Mouse (Mus musculus): ENCODE data around the gene Crym. TPM values are rescaled to one million over a fixed set of nuclear protein-coding genes. Genes with fewer than 3 reads are reported as not detected.

Crym gene
- 20.0 and 29.2 TPM in 2 replicates for polyA plus RNA-seq (2015; fragmentation: Nextera tagmentation; extraction: Ambion mirVana)

GRCm38 (mm10) chr7:120201771-120202170 lies at the start of gene Crym:
Crym (minus strand) TSS chr7:120202111.
- Histone ChIP-seq H3K36me3 (no peaks in the 10 kb centered on the region), H3K9me3 (no peaks in the 10 kb centered on the region), H3K9ac (peak within 1 kb of the TSS; percentile 65), H3K27me3 (peaks cover 22% of the 10 kb centered on the region), H3K4me1 (peaks cover 9% of the 10 kb centered on the region), H3K4me2 (peak within 1 kb of the TSS; percentile 69), H3K27ac (no peak within 1 kb of the TSS; the same call in 1 of the 2 replicates), H3K4me3 (peak within 1 kb of the TSS; percentile 41)
- no peak for ATAC-seq (ENCODE audit: insufficient number of reproducible peaks, insufficient read depth, low FRiP score, low TSS enrichment, low read depth)
- 1% methylated on average over 26 of the region's 26 CpGs for WGBS

- Histone ChIP-seq H3K9me3 (no peaks in the 10 kb centered on the region), H3K4me2 (no peak overlapping the region), H3K36me3 (no peaks in the 10 kb centered on the region), H3K4me3 (no peak overlapping the region), H3K27ac (no peak overlapping the region), H3K27me3 (no peaks in the 10 kb centered on the region), H3K9ac (no peak overlapping the region), H3K4me1 (no peaks in the 10 kb centered on the region)
- no peak for ATAC-seq (ENCODE audit: insufficient number of reproducible peaks, insufficient read depth, low FRiP score, low TSS enrichment, low read depth)
Observed at GRCm38 (mm10) chr7:120241092-120241491, 39.2 kb upstream of the Crym start.

DNA sequence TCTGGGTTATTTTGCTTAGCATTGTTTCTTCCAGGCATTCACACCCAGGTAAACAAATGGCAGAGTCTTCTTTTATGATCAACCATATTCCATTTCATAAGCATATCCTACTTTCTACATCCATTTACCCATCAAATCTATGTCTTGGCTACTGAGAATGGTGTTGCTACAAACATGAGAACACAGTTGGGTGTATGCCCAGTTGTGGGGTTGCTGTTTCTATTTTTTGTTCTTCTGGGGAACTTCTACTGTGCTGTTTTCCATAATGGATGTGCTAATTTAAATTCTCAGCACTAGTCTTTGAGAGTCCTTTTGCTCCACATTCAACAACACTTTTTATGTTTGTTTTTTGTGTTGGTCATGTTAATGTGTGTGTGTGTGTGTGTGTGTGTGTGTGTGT lies 26.6 kb upstream of the Crym start:
- ATAC-seq (ENCODE audit: insufficient number of reproducible peaks, insufficient read depth, low FRiP score, low TSS enrichment, low read depth): no peak
- Histone ChIP-seq H3K4me2 (no peak overlapping the region), H3K4me3 (no peak overlapping the region), H3K9ac (no peak overlapping the region), H3K27ac (no peak overlapping the region), H3K27me3 (no peaks in the 10 kb centered on the region), H3K9me3 (no peaks in the 10 kb centered on the region), H3K4me1 (no peaks in the 10 kb centered on the region), H3K36me3 (no peaks in the 10 kb centered on the region)

GRCm38 (mm10) chr7:120205989-120206388 lies 4.1 kb upstream of the Crym start:
- H3K4me3 ChIP-seq: no peak overlapping the region
- no peak overlapping the region for H3K4me2 ChIP-seq
- no peaks in the 10 kb centered on the region for H3K36me3 ChIP-seq
- no peak overlapping the region for H3K9ac ChIP-seq
- no peak overlapping the region for H3K27ac ChIP-seq
- no peaks in the 10 kb centered on the region for H3K9me3 ChIP-seq
- H3K27me3 ChIP-seq: peaks cover 10% of the 10 kb centered on the region
- peaks cover 9% of the 10 kb centered on the region for H3K4me1 ChIP-seq
- no peak for ATAC-seq (ENCODE audit: insufficient number of reproducible peaks, insufficient read depth, low FRiP score, low TSS enrichment, low read depth)
- WGBS: 69% methylated on average over 9 of the region's 9 CpGs

- H3K9me3 ChIP-seq: no peaks in the 10 kb centered on the region
- H3K4me3 ChIP-seq: no peak within 1 kb of the TSS
- H3K27ac ChIP-seq: no peak within 1 kb of the TSS
- no peaks in the 10 kb centered on the region for H3K36me3 ChIP-seq
- WGBS: 5% methylated on average over 26 of the region's 26 CpGs
- peak within 1 kb of the TSS; percentile 29 for H3K4me2 ChIP-seq
- H3K4me1 ChIP-seq: peaks cover 9% of the 10 kb centered on the region
- peak; percentile 61; the same call in 1 of the 2 replicates for ATAC-seq (ENCODE audit: insufficient number of reproducible peaks, insufficient read depth, low FRiP score, low TSS enrichment, low read depth)
- no peak within 1 kb of the TSS for H3K9ac ChIP-seq
- peaks cover 22% of the 10 kb centered on the region for H3K27me3 ChIP-seq
Observed at GRCm38 (mm10) chr7:120203789-120204188, 1.9 kb upstream of the Crym start, which contains the start of gene Abca14. Abca14 (plus strand) TSS chr7:120203961.

DNA sequence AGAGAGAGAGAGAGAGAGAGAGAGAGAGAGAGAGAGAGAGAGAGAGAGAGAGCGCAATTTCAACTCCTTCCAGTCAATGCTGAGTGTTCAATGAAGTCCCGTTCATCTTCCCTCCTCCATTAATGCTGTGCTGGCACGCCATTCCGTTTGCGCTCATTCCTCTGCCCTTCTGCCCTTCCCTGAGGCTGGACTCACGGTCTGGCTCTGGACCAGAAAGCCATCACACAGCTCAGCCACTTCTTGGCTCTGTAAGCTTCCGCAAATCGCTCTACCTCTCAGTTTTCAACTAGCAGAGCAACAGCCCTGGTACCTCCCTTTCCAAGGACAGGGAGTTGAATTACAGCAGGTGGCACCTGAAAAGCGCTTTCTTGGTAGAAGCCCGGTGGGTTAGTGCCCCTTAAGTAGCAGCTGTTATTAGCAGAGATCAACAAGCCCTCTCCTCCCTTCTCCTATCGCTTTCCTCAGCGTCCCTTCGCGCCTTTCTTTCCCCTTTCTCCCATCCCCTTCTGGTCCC lies 623 bp downstream of the Crym start:
- H3K4me1 ChIP-seq: peaks cover 9% of the 10 kb centered on the region
- peaks cover 22% of the 10 kb centered on the region for H3K27me3 ChIP-seq
- H3K9ac ChIP-seq: peak overlapping the region; percentile 65
- H3K27ac ChIP-seq: no peak overlapping the region
- peak overlapping the region; percentile 69 for H3K4me2 ChIP-seq
- no peak for ATAC-seq (ENCODE audit: insufficient number of reproducible peaks, insufficient read depth, low FRiP score, low TSS enrichment, low read depth)
- WGBS: 1% methylated on average over 14 of the region's 14 CpGs
- H3K4me3 ChIP-seq: peak overlapping the region; percentile 41
- no peaks in the 10 kb centered on the region for H3K36me3 ChIP-seq
- no peaks in the 10 kb centered on the region for H3K9me3 ChIP-seq

GRCm38 (mm10) chr7:120195207-120195606 lies 6.7 kb downstream of the Crym start:
- WGBS: 76% methylated on average over 4 of the region's 4 CpGs
- H3K27me3 ChIP-seq: peaks cover 4% of the 10 kb centered on the region
- no peak overlapping the region for H3K9ac ChIP-seq
- H3K27ac ChIP-seq: no peak overlapping the region
- H3K9me3 ChIP-seq: no peaks in the 10 kb centered on the region
- no peak overlapping the region for H3K4me2 ChIP-seq
- no peak overlapping the region for H3K4me3 ChIP-seq
- ATAC-seq (ENCODE audit: insufficient number of reproducible peaks, insufficient read depth, low FRiP score, low TSS enrichment, low read depth): no peak
- H3K4me1 ChIP-seq: peaks cover 9% of the 10 kb centered on the region
- no peaks in the 10 kb centered on the region for H3K36me3 ChIP-seq

DNA sequence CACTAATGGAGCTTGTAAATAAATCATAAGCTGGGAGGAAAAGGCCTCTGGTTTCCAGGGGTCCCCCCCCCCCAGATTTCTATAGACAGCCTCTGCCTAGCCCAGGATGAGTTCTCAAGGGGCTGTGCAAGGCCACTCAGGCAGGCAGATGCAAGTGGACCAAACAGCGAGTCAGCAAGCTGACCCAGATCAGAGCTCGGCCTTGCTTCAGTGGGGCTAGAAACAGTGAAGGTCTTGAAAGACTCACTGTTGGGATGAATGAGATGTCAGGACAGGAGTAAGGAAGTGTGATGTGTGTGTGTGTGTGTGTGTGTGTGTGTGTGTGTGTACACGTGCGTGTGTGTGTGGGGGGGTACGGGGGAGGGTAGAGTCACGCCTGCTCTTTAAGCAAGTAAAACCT lies 9.1 kb downstream of the Crym start:
- Histone ChIP-seq H3K4me3 (no peak overlapping the region), H3K4me2 (no peak overlapping the region), H3K36me3 (no peaks in the 10 kb centered on the region), H3K27ac (no peak overlapping the region), H3K9me3 (no peaks in the 10 kb centered on the region), H3K4me1 (peaks cover 18% of the 10 kb centered on the region), H3K27me3 (no peaks in the 10 kb centered on the region), H3K9ac (no peak overlapping the region)
- ATAC-seq (ENCODE audit: insufficient number of reproducible peaks, insufficient read depth, low FRiP score, low TSS enrichment, low read depth): no peak
- WGBS: 70% methylated on average over 6 of the region's 6 CpGs

DNA sequence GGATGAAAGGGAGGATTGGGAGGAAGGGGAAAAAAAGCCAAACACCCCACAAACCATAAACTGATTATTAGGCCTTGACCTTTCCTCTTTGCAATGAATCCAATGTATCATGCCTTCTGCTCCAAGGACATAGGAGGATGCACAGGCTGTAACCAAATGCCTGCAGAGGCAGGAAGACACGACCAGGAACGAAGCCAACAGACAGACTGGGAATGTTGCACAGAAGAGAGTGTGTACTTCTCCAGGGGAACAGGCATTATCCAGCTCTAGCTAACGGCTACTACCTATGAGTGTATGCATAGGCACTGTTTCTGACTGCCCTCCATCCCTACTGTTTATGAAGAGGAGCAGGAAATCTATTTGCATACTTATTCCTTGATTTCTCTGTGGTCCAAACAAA lies 9.7 kb downstream of the Crym start:
- Histone ChIP-seq H3K4me1 (peaks cover 18% of the 10 kb centered on the region), H3K4me2 (no peak overlapping the region), H3K36me3 (no peaks in the 10 kb centered on the region), H3K4me3 (no peak overlapping the region), H3K9ac (no peak overlapping the region), H3K27ac (no peak overlapping the region), H3K9me3 (no peaks in the 10 kb centered on the region), H3K27me3 (no peaks in the 10 kb centered on the region)
- ATAC-seq (ENCODE audit: insufficient number of reproducible peaks, insufficient read depth, low FRiP score, low TSS enrichment, low read depth): no peak
- 28% methylated on average over 3 of the region's 3 CpGs for WGBS

DNA sequence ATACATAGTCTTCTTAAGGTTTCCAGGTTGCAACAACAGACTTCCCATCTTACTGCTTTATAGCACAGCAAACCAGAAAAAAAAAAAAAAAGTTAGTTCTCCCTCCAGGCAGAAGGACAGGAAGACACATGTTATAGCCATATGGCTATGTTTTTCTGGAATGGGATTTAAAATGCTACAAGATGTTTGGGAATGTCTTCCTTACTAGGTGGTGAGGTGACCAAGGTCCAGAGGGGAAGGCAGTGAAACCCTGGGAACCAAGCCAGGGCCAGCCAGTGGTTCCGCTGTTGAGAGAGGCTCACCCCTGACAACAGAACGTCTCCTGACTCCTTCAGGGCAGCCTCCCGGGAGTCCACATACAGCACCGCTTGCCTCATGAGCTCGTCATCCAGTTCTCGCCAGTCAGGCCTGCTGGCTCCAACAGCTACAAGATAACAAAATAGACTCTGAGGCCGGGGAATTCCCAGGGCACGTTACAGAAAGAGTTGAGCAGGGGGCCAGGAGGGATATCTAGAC lies 11.7 kb downstream of the Crym start:
- H3K36me3 ChIP-seq: no peaks in the 10 kb centered on the region
- H3K4me3 ChIP-seq: no peak overlapping the region
- no peaks in the 10 kb centered on the region for H3K27me3 ChIP-seq
- H3K9ac ChIP-seq: no peak overlapping the region
- WGBS: 43% methylated on average over 8 of the region's 8 CpGs
- peaks cover 18% of the 10 kb centered on the region for H3K4me1 ChIP-seq
- H3K4me2 ChIP-seq: no peak overlapping the region
- no peaks in the 10 kb centered on the region for H3K9me3 ChIP-seq
- H3K27ac ChIP-seq: no peak overlapping the region
- no peak for ATAC-seq (ENCODE audit: insufficient number of reproducible peaks, insufficient read depth, low FRiP score, low TSS enrichment, low read depth)

DNA sequence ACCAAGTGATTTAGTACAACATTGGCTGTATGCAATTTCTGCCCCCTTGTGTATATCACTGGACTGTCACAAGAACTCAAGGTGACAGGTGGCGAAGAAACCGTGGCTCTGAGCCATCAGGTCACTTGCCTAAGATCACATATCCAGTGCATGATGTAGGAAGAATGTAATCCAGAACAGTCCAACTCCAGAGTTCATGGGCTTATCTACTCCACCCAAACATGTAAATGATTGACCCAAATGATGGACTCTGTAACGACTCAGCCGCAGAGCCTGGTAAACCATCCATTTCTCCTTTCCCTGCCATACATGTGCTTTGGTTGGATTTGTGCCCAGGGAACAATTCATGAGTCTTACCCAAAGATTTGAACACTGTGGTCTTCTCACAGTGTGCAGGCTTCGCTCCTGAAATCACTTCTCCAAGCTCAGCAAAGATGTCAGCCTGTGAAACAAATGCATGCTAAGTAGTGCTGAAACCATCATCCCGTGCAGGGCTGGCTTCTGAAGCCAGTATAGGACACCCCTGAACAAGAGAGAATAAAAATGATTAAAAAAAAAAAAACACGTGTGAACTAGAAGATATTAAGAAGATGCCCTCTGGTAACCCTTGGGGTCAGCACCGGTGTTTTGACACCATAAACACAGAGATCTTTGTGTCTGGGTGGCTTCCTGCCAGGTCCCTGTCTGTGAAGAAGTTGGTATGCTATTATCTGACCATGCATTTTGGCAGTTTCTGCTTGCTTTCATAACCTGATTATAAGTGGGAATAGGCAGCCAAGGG lies 12.4 kb downstream of the Crym start:
- no peak overlapping the region for H3K4me3 ChIP-seq
- no peaks in the 10 kb centered on the region for H3K36me3 ChIP-seq
- peaks cover 18% of the 10 kb centered on the region for H3K4me1 ChIP-seq
- H3K9me3 ChIP-seq: no peaks in the 10 kb centered on the region
- 56% methylated on average over 8 of the region's 8 CpGs for WGBS
- no peak overlapping the region for H3K9ac ChIP-seq
- H3K27ac ChIP-seq: no peak overlapping the region
- no peak for ATAC-seq (ENCODE audit: insufficient number of reproducible peaks, insufficient read depth, low FRiP score, low TSS enrichment, low read depth)
- H3K4me2 ChIP-seq: no peak overlapping the region
- H3K27me3 ChIP-seq: no peaks in the 10 kb centered on the region

DNA sequence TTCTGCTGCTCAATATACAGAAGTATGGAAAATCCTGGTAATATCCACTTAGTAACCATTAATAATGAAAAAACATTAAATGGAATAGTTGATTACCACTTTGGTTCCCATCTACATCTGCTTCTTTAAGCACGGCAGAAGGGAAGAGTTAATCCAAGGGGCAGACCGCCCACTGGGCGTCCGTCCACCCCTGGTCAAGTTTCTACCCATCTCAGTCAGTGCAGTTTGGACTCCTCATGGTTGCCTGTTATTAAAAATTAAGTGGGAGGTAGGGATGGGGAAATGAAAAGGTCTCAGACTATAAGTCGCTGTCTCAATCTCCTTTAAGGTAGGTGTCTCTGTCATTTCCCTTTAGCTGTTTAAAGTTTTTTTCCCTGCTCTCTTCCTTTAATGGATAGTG lies 13.0 kb downstream of the Crym start:
- Histone ChIP-seq H3K27ac (no peak overlapping the region), H3K27me3 (no peaks in the 10 kb centered on the region), H3K4me2 (no peak overlapping the region), H3K36me3 (no peaks in the 10 kb centered on the region), H3K9me3 (no peaks in the 10 kb centered on the region), H3K9ac (no peak overlapping the region), H3K4me3 (no peak overlapping the region), H3K4me1 (peaks cover 18% of the 10 kb centered on the region)
- WGBS: 86% methylated on average over 5 of the region's 5 CpGs
- ATAC-seq (ENCODE audit: insufficient number of reproducible peaks, insufficient read depth, low FRiP score, low TSS enrichment, low read depth): no peak

All from embryonic facial prominence, embryonic 13.5 days (tissue).